Mouse (Mus musculus): ENCODE measurements around the gene Aff4.

DNA sequence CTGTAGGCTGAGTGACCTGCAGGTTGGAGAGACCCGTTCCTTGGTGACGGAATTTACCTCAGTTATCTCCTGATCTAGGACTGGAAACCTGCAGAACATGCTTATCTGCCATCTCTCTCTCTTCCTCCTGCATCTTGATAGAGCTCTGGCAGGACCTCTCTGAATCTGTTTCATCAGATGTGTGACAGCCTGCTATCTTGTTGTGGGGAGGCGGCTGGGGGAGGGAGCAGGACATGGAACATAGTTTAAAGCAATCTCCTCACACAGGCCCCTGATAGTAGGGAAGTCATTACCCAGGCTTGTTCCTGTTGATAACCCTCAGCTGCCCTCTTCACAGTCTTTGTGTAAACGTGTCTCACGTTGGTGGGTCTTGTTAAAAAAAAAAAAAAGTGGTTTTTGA, 5.3 kb upstream of the Aff4 start:
- TF ChIP-seq CTCF (IDR thresholded peaks at IDR 0.05; ENCODE audit: low read depth, low read length), result no peak
- TF ChIP-seq GATA1 (IDR thresholded peaks at IDR 0.05; ENCODE audit: borderline replicate concordance, low read length), result no peak

Data from G1E (cell line).